Mouse (Mus musculus): ENCODE data around the gene Gm11562. TPM values are rescaled to one million over a fixed set of nuclear protein-coding genes. Genes with fewer than 3 reads are reported as not detected.
"Not testable (repeated sequence)": the region's sequence is repeated elsewhere in the genome, so short reads cannot be mapped to it uniquely, and the experiment has no call there.

Gene Gm11562
- not detected in 2 replicates for polyA plus RNA-seq (2014; fragmentation: Nextera tagmentation; extraction: Ambion mirVana)

GRCm38 (mm10) chr11:99620335-99620734 is at the start of gene Gm11562:
Gm11562 (minus strand) TSS chr11:99620435.
- Histone ChIP-seq H3K9me3 (ENCODE audit: control insufficient read depth, low read length) (no peaks in the 10 kb centered on the region), H3K4me3 (replicated peaks; ENCODE audit: low read depth, low read length) (no peak within 1 kb of the TSS), H3K4me2 (ENCODE audit: low read length) (no peak within 1 kb of the TSS), H3K27me3 (ENCODE audit: control insufficient read depth, insufficient read depth, low read length) (no peaks in the 10 kb centered on the region), H3K4me1 (ENCODE audit: control insufficient read depth, insufficient read depth, low read length) (no peaks in the 10 kb centered on the region), H3K36me3 (ENCODE audit: control insufficient read depth, insufficient read depth, low read length) (no peaks in the 10 kb centered on the region), H3K27ac (replicated peaks; ENCODE audit: low read depth, low read length) (no peak within 1 kb of the TSS), H3K9ac (replicated peaks; ENCODE audit: low read length) (no peak within 1 kb of the TSS)
- WGBS = 90% methylated on average over 2 of the region's 2 CpGs
- DNase-seq (no peak), ATAC-seq (ENCODE audit: low FRiP score, low TSS enrichment) (no peak)

DNA sequence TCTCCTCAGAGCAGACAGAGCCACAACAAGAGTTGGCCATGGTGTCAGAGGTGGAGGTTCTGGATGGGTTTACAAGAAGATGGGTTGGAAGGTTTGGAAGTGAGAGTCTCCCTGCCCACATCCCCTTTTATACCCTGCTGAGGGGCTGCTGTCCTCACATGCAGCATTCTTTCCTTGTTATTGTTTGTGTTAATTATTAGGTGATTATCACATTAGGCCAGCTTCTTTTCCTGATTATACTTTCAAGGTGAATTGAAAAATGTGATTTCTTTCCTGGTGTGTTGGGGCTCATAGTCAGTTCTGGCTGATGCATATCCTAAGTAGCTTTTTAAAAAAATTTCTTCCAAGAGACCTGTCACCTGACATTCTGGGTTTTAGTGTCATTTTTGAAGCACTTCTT is 45.6 kb upstream of the Gm11562 start, which contains the start of gene Krtap4-6:
Gene Krtap4-6 (minus strand): TSS at position 101 of the 400 bp plus-strand sequence.
- Histone ChIP-seq H3K36me3 (ENCODE audit: control insufficient read depth, insufficient read depth, low read length) (no peaks in the 10 kb centered on the region), H3K9ac (replicated peaks; ENCODE audit: low read length) (no peak within 1 kb of the TSS), H3K4me1 (ENCODE audit: control insufficient read depth, insufficient read depth, low read length) (no peaks in the 10 kb centered on the region), H3K4me3 (replicated peaks; ENCODE audit: low read depth, low read length) (no peak within 1 kb of the TSS), H3K27ac (replicated peaks; ENCODE audit: low read depth, low read length) (no peak within 1 kb of the TSS), H3K27me3 (ENCODE audit: control insufficient read depth, insufficient read depth, low read length) (no peaks in the 10 kb centered on the region), H3K4me2 (ENCODE audit: low read length) (no peak within 1 kb of the TSS), H3K9me3 (ENCODE audit: control insufficient read depth, low read length) (no peaks in the 10 kb centered on the region)
- no peak for ATAC-seq (ENCODE audit: low FRiP score, low TSS enrichment)
- no peak for DNase-seq

GRCm38 (mm10) chr11:99662802-99663201 is 42.6 kb upstream of the Gm11562 start:
- H3K27ac ChIP-seq (replicated peaks; ENCODE audit: low read depth, low read length) = no peak overlapping the region
- 90% methylated on average over 10 of the region's 10 CpGs for WGBS

GRCm38 (mm10) chr11:99659256-99659655 is 39.0 kb upstream of the Gm11562 start:
- 89% methylated on average over 4 of the region's 4 CpGs for WGBS
- Histone ChIP-seq H3K27ac (replicated peaks; ENCODE audit: low read depth, low read length) (no peak overlapping the region), H3K4me3 (replicated peaks; ENCODE audit: low read depth, low read length) (no peak overlapping the region), H3K4me2 (ENCODE audit: low read length) (no peak overlapping the region), H3K36me3 (ENCODE audit: control insufficient read depth, insufficient read depth, low read length) (no peaks in the 10 kb centered on the region), H3K9me3 (ENCODE audit: control insufficient read depth, low read length) (no peaks in the 10 kb centered on the region), H3K27me3 (ENCODE audit: control insufficient read depth, insufficient read depth, low read length) (no peaks in the 10 kb centered on the region), H3K9ac (replicated peaks; ENCODE audit: low read length) (no peak overlapping the region), H3K4me1 (ENCODE audit: control insufficient read depth, insufficient read depth, low read length) (no peaks in the 10 kb centered on the region)
- DNase-seq (no peak), ATAC-seq (ENCODE audit: low FRiP score, low TSS enrichment) (no peak)

More at GRCm38 (mm10) chr11:99662802-99663201, 42.6 kb upstream of the Gm11562 start:
- Histone ChIP-seq H3K4me3 (replicated peaks; ENCODE audit: low read depth, low read length) (no peak overlapping the region), H3K27me3 (ENCODE audit: control insufficient read depth, insufficient read depth, low read length) (no peaks in the 10 kb centered on the region), H3K36me3 (ENCODE audit: control insufficient read depth, insufficient read depth, low read length) (no peaks in the 10 kb centered on the region), H3K4me1 (ENCODE audit: control insufficient read depth, insufficient read depth, low read length) (no peaks in the 10 kb centered on the region), H3K9me3 (ENCODE audit: control insufficient read depth, low read length) (no peaks in the 10 kb centered on the region), H3K4me2 (ENCODE audit: low read length) (no peak overlapping the region), H3K9ac (replicated peaks; ENCODE audit: low read length) (no peak overlapping the region)
- DNase-seq (no peak), ATAC-seq (ENCODE audit: low FRiP score, low TSS enrichment) (no peak)

DNA sequence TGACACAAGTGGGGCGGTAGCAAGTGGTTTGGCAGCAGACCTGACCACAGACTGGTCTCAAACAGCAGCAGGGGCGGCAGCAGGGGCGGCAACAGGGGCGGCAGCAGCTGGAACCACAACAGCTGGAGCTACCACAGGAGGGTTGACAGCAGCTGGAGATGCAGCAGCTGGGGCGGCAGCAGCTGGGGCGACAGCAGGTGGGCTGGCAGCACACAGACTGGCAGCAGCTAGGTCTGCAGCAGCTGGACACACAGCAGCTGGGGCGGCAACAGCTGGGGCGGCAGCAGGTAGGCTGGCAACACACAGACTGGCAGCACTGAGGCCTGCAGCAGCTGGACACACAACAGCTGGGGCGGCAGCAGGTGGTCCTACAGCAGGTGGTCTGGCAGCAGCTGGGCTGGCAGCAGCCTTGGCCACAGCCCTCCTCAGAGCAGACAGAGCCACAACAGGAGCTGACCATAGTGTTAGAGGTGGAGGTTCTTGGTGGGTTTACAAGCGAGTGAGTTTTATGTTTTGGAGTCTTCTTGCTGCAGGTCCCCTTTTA is 38.3 kb upstream of the Gm11562 start, which contains the start of gene Gm11563:
Gene Gm11563 (minus strand): TSS at position 494 of the 544 bp plus-strand sequence.
- WGBS = 72% methylated on average over 10 of the region's 10 CpGs
- not testable (repeated sequence) for H3K9ac ChIP-seq (replicated peaks; ENCODE audit: low read length); H3K9me3 ChIP-seq (ENCODE audit: control insufficient read depth, low read length); H3K4me1 ChIP-seq (ENCODE audit: control insufficient read depth, insufficient read depth, low read length); H3K4me2 ChIP-seq (ENCODE audit: low read length); H3K27ac ChIP-seq (replicated peaks; ENCODE audit: low read depth, low read length); H3K36me3 ChIP-seq (ENCODE audit: control insufficient read depth, insufficient read depth, low read length); DNase-seq; H3K4me3 ChIP-seq (replicated peaks; ENCODE audit: low read depth, low read length); H3K27me3 ChIP-seq (ENCODE audit: control insufficient read depth, insufficient read depth, low read length); ATAC-seq (ENCODE audit: low FRiP score, low TSS enrichment)

- H3K4me3 ChIP-seq (replicated peaks; ENCODE audit: low read depth, low read length) = no peak overlapping the region
- no peak overlapping the region for H3K9ac ChIP-seq (replicated peaks; ENCODE audit: low read length)
- no peaks in the 10 kb centered on the region for H3K36me3 ChIP-seq (ENCODE audit: control insufficient read depth, insufficient read depth, low read length)
- H3K4me1 ChIP-seq (ENCODE audit: control insufficient read depth, insufficient read depth, low read length) = no peaks in the 10 kb centered on the region
- no peak overlapping the region for H3K4me2 ChIP-seq (ENCODE audit: low read length)
- no peak overlapping the region for H3K27ac ChIP-seq (replicated peaks; ENCODE audit: low read depth, low read length)
- no peaks in the 10 kb centered on the region for H3K27me3 ChIP-seq (ENCODE audit: control insufficient read depth, insufficient read depth, low read length)
- no peak for DNase-seq
- 58% methylated on average over 5 of the region's 5 CpGs for WGBS
- ATAC-seq (ENCODE audit: low FRiP score, low TSS enrichment) = no peak
- H3K9me3 ChIP-seq (ENCODE audit: control insufficient read depth, low read length) = no peaks in the 10 kb centered on the region
Measured at GRCm38 (mm10) chr11:99657051-99657450, 36.8 kb upstream of the Gm11562 start.

GRCm38 (mm10) chr11:99650136-99650535 is 29.9 kb upstream of the Gm11562 start, which contains the start of gene Gm11555:
Gm11555 (minus strand) TSS chr11:99650236.
- DNase-seq = no peak
- Histone ChIP-seq H3K36me3 (ENCODE audit: control insufficient read depth, insufficient read depth, low read length) (no peaks in the 10 kb centered on the region), H3K9ac (replicated peaks; ENCODE audit: low read length) (no peak within 1 kb of the TSS), H3K9me3 (ENCODE audit: control insufficient read depth, low read length) (no peaks in the 10 kb centered on the region), H3K4me1 (ENCODE audit: control insufficient read depth, insufficient read depth, low read length) (no peaks in the 10 kb centered on the region), H3K4me2 (ENCODE audit: low read length) (no peak within 1 kb of the TSS), H3K4me3 (replicated peaks; ENCODE audit: low read depth, low read length) (no peak within 1 kb of the TSS), H3K27me3 (ENCODE audit: control insufficient read depth, insufficient read depth, low read length) (no peaks in the 10 kb centered on the region), H3K27ac (replicated peaks; ENCODE audit: low read depth, low read length) (no peak within 1 kb of the TSS)
- WGBS = 84% methylated on average over 2 of the region's 2 CpGs
- no peak for ATAC-seq (ENCODE audit: low FRiP score, low TSS enrichment)

DNA sequence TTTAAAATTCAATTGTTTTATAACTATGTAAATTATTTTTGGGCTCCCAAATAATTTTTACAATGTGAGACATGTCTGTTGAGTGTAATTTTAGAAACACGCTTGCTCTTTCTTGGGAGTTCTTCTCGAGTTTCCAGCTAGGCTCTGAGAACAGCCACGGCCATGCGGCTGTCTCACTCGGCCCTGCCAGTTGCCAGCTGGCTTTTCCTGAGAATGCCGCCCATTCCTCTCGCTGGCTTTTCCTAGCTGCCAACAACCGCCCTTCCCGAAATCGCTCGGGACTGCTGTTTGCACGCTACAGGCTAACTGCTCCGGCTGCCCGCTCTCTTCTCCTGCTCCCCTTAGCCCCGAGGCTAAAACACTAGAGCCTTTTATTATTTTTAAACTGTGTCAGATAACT is 26.2 kb upstream of the Gm11562 start:
- Histone ChIP-seq H3K27me3 (ENCODE audit: control insufficient read depth, insufficient read depth, low read length) (no peaks in the 10 kb centered on the region), H3K36me3 (ENCODE audit: control insufficient read depth, insufficient read depth, low read length) (no peaks in the 10 kb centered on the region), H3K4me1 (ENCODE audit: control insufficient read depth, insufficient read depth, low read length) (no peaks in the 10 kb centered on the region), H3K9me3 (ENCODE audit: control insufficient read depth, low read length) (no peaks in the 10 kb centered on the region), H3K4me2 (ENCODE audit: low read length) (no peak overlapping the region), H3K4me3 (replicated peaks; ENCODE audit: low read depth, low read length) (no peak overlapping the region), H3K9ac (replicated peaks; ENCODE audit: low read length) (no peak overlapping the region), H3K27ac (replicated peaks; ENCODE audit: low read depth, low read length) (no peak overlapping the region)
- 90% methylated on average over 15 of the region's 15 CpGs for WGBS
- DNase-seq (no peak), ATAC-seq (ENCODE audit: low FRiP score, low TSS enrichment) (no peak)

DNA sequence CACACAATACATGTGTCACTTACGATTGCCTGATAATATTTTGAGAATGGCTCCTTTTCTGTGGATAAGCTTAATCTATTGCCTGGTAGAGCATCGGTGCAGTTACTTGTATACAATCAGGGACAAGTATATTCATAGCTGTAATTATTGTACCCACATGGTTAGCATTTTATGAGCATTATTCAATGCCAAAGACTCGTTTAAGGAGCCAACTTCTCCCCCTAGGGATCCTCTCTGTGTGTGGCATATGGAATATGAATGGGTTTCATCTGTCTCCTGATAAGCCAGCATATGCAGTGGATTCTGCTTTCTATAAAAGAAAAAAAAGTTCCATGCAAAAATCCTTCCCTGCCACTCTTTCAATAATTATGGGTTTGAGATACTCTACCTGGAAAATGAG is 24.1 kb upstream of the Gm11562 start:
- Histone ChIP-seq H3K27me3 (ENCODE audit: control insufficient read depth, insufficient read depth, low read length) (no peaks in the 10 kb centered on the region), H3K4me2 (ENCODE audit: low read length) (no peak overlapping the region), H3K9ac (replicated peaks; ENCODE audit: low read length) (no peak overlapping the region), H3K36me3 (ENCODE audit: control insufficient read depth, insufficient read depth, low read length) (no peaks in the 10 kb centered on the region), H3K4me3 (replicated peaks; ENCODE audit: low read depth, low read length) (no peak overlapping the region), H3K4me1 (ENCODE audit: control insufficient read depth, insufficient read depth, low read length) (no peaks in the 10 kb centered on the region), H3K9me3 (ENCODE audit: control insufficient read depth, low read length) (no peaks in the 10 kb centered on the region), H3K27ac (replicated peaks; ENCODE audit: low read depth, low read length) (no peak overlapping the region)
- no peak for ATAC-seq (ENCODE audit: low FRiP score, low TSS enrichment)
- DNase-seq = no peak
- 78% methylated on average over 3 of the region's 3 CpGs for WGBS

All from midbrain, embryonic 14.5 days (tissue).